Mouse (Mus musculus) olfactory bulb, adult 2 months (tissue): Measurements from ENCODE around the gene Pfn3.

Experiments used
- CTCF ChIP-seq: fragments of 200-500 bp; IDR thresholded peaks from 2 replicates; pipeline ENCODE4 v1.5.1; 2012; ENCODE audit warnings: low read depth, mild to moderate bottlenecking, low read length, moderate library complexity; ENCODE audit not compliant: insufficient read depth
- POLR2A ChIP-seq: fragments of 200-500 bp; IDR thresholded peaks from 2 replicates; pipeline ENCODE4 v1.6.1; 2012; ENCODE audit warnings: mild to moderate bottlenecking, low read depth, low read length, moderate library complexity; ENCODE audit not compliant: insufficient read depth

- TF ChIP-seq POLR2A (no peak), CTCF (no peak)
These were observed 36.0 kb downstream of the Pfn3 start for GRCm38 (mm10) chr13:55378907-55379580.
